Mouse (Mus musculus): ENCODE data around the gene Gm17545.

- no peak for TF ChIP-seq CTCF (conservative IDR thresholded peaks at IDR 0.05; ENCODE audit: insufficient read depth, insufficient read length, low read depth, low read length)
- no peak for TF ChIP-seq POLR2A (IDR thresholded peaks at IDR 0.05; ENCODE audit: low read depth, low read length)
Measured at GRCm38 (mm10) chr9:22497021-22497767, 43.1 kb downstream of the Gm17545 start.
